Mouse (Mus musculus) lung, embryonic 14.5 days (tissue): ENCODE results near the gene Flnb. TPM values are rescaled to one million over a fixed set of nuclear protein-coding genes. Genes with fewer than 3 reads are reported as not detected.
A peak's percentile ranks its signal among the peaks of the same experiment; 100 is the strongest.

Experiments
- ATAC-seq: fragments of 200-750 bp; cut with Nextera tagmentation; 2 replicates; pipeline ENCODE4 v1.8.0; 2017; ENCODE audit warnings: mild to moderate bottlenecking, moderate TSS enrichment, moderate library complexity; ENCODE audit not compliant: insufficient read depth
- DNase-seq: peaks from one replicate; pipeline ENCODE4 v3.0.0-alpha.2; 2015
- H3K27ac ChIP-seq: fragments of 300-500 bp; sonication (generic); 2 replicates; pipeline ENCODE4 v1.5.1; 2014; ENCODE audit warnings: low read depth, mild to moderate bottlenecking, moderate library complexity
- H3K27me3 ChIP-seq: fragments of 300-500 bp; sonication (generic); 2 replicates; pipeline ENCODE4 v1.6.1; 2014; ENCODE audit warnings: low read length, control low read depth; ENCODE audit not compliant: insufficient read depth
- H3K36me3 ChIP-seq: fragments of 300-500 bp; sonication (generic); 2 replicates; pipeline ENCODE4 v1.6.1; 2014; ENCODE audit warnings: control low read depth; ENCODE audit not compliant: insufficient read depth
- H3K4me1 ChIP-seq: fragments of 300-500 bp; sonication (generic); 2 replicates; pipeline ENCODE4 v1.6.1; 2014; ENCODE audit warnings: antibody characterized with exemption, control low read depth; ENCODE audit not compliant: insufficient read depth
- H3K4me2 ChIP-seq: fragments of 300-500 bp; sonication (generic); 2 replicates; pipeline ENCODE4 v1.6.1; 2014; ENCODE audit warnings: mild to moderate bottlenecking
- H3K4me3 ChIP-seq: fragments of 300-500 bp; sonication (generic); 2 replicates; pipeline ENCODE4 v1.5.1; 2014; ENCODE audit warnings: low read depth, low read length
- H3K9ac ChIP-seq: fragments of 300-500 bp; sonication (generic); 2 replicates; pipeline ENCODE4 v1.6.1; 2014
- H3K9me3 ChIP-seq: fragments of 300-500 bp; sonication (generic); 2 replicates; pipeline ENCODE4 v1.6.1; 2016; ENCODE audit warnings: low read depth, low read length, control low read depth
- CTCF ChIP-seq: IDR thresholded peaks from 2 replicates; pipeline ENCODE4 v1.5.1; 2016; ENCODE audit warnings: antibody characterized with exemption, low read depth
- WGBS: fragments of 180-500 bp; shearing (Covaris S2); extraction: QIAGEN DNeasy Blood & Tissue Kit; methylation state at CpG from one replicate; pipeline ENCODE4 v1.1.7; 2014; 5-methylcytosine and 5-hydroxymethylcytosine counted together
- polyA plus RNA-seq: library from polyadenylated mRNA; unstranded; fragments of >200 nt; fragmentation: Nextera tagmentation; extraction: Ambion mirVana; gene quantifications from 2 replicates; pipeline ENCODE4 v1.2.1, GENCODE M21; 2014

The Flnb gene
- polyA plus RNA-seq, 1 experiment from 2014 or later: 22.5 TPM

DNA sequence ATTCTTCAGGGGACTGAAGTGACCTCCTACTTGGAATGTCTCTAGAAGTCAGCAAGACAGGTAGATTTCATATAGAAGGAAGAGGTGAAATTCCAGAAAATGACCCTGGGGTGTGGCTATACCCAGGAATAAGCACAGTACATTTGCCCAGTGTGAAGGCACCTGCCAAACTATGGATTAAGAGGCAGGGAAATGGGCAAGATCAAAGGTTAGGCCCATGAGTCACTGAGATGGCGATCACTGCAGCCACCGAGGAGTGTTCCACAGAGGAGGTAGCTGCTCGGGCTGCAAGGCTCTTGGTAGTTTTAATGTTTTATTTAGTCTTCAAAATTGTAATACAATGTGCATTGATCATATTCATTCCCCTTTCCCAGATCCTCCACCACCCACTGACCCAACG lies 21.8 kb upstream of the Flnb start:
- Histone ChIP-seq H3K9ac (no peak overlapping the region), H3K4me2 (no peak overlapping the region), H3K4me1 (no peaks in the 10 kb centered on the region), H3K36me3 (no peaks in the 10 kb centered on the region), H3K9me3 (peaks cover 4% of the 10 kb centered on the region; the same call in 1 of the 2 replicates), H3K4me3 (no peak overlapping the region), H3K27me3 (no peaks in the 10 kb centered on the region), H3K27ac (no peak overlapping the region)
- ATAC-seq (no peak), DNase-seq (no peak)
- 81% methylated on average over 4 of the region's 4 CpGs for WGBS
- TF ChIP-seq CTCF: no peak

DNA sequence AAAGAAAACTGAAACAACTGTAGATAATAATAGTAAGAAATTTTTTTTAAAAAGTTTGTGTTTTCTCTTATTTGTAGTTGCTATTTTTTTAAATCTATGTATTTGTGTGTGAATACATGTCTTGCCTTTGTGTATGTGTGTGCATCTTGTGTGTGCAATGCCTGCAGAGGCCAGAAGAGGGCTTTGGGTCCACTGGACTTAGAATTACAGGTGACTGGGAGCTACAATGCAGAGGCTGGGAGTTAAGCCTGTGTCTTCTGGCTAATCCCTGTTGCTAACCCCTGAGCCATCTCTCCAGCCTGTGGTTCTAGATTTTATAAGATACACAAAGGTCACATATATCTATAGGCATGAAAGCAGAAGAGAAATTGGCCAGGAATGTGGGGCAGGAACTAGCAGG lies 17.1 kb upstream of the Flnb start:
- no peaks in the 10 kb centered on the region for H3K27me3 ChIP-seq
- H3K4me2 ChIP-seq: no peak overlapping the region
- no peak for ATAC-seq
- peaks cover 5% of the 10 kb centered on the region; the same call in 1 of the 2 replicates for H3K9me3 ChIP-seq
- no peaks in the 10 kb centered on the region for H3K4me1 ChIP-seq
- TF ChIP-seq CTCF: no peak
- no peak for DNase-seq
- no peak overlapping the region for H3K4me3 ChIP-seq
- H3K36me3 ChIP-seq: no peaks in the 10 kb centered on the region
- H3K27ac ChIP-seq: no peak overlapping the region
- no peak overlapping the region for H3K9ac ChIP-seq

DNA sequence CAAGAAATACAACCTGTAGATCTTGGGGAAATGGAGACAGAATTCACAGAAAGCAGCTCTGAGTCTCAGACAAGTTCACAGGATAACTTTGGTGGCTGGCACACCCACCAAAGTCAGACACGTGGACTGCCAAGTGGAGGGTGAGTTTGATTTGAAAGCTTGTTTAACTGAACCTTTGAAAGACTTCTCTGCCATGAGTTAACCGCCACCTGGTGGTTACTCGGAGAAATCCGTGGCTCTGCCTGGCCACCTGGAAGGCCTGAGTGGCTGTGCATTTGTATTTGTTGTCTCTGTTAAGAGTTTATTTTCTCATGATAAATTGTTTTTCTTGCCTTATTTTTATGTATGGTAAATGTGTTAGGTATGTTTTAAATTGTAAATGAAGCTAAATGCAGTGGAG lies 15.9 kb upstream of the Flnb start:
- ATAC-seq: no peak
- Histone ChIP-seq H3K27ac (no peak overlapping the region), H3K4me2 (no peak overlapping the region), H3K4me1 (no peaks in the 10 kb centered on the region), H3K36me3 (no peaks in the 10 kb centered on the region), H3K9ac (no peak overlapping the region), H3K9me3 (peaks cover 5% of the 10 kb centered on the region; the same call in 1 of the 2 replicates), H3K27me3 (no peaks in the 10 kb centered on the region), H3K4me3 (no peak overlapping the region)
- peak; percentile 63 for TF ChIP-seq CTCF
- WGBS: 4% methylated on average over 4 of the region's 4 CpGs
- peak; percentile 65 for DNase-seq

DNA sequence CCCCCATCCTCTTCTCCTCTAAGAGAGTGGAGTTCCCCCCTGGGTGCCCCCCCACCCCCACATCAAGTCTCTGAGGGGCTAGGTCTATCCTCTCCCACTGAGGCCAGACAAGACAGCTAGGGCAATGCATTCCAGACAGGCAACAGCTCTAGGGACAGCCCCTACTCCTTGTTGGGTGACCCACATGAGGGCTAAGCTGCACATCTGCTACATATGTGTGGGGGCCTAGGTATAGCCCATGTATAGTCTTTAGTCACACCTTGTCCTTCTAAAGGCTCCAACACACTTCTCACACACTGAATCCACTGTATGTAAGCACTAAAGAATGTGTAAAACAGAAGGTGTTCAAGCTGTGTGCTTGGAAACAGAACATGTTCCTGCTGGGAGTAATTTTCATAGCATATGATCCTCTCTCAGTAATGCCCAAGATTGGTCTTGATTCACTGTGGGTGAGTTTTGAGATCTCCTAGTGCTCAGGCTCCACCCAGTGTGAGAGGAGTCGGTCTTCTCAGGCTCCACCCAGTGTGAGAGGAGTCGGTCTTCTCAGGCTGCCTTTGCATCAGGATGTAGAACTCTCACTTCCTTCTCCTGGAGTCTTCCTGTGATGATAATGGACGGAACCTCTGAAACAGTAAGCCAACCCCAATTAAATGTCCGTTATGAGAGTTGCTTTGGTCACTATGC lies 13.7 kb upstream of the Flnb start:
- Histone ChIP-seq H3K36me3 (no peaks in the 10 kb centered on the region), H3K27ac (no peak overlapping the region), H3K9me3 (peaks cover 5% of the 10 kb centered on the region; the same call in 1 of the 2 replicates), H3K4me1 (no peaks in the 10 kb centered on the region), H3K4me3 (no peak overlapping the region), H3K27me3 (no peaks in the 10 kb centered on the region), H3K9ac (no peak overlapping the region), H3K4me2 (no peak overlapping the region)
- TF ChIP-seq CTCF: no peak
- ATAC-seq: peak; percentile 47; the same call in 1 of the 2 replicates
- 47% methylated on average over 4 of the region's 4 CpGs for WGBS
- DNase-seq: no peak

DNA sequence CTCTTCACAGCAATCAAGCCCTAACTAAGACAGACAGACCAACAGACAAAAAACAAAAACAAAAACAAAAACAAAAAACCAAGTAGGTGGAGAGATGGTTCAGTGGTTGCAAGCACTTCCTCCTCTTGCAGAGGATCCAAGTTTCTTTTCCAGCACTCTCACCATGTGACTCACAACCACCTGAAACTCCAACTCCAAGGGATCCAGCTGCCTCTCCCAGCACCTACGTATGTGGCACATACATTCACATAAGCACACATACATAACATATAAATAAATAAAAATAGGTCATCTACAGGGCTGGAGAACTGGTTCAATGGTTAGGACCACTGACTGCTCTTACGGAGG lies 13.2 kb upstream of the Flnb start:
- Histone ChIP-seq H3K9ac (no peak overlapping the region), H3K4me2 (no peak overlapping the region), H3K36me3 (no peaks in the 10 kb centered on the region), H3K4me3 (no peak overlapping the region), H3K27ac (no peak overlapping the region), H3K4me1 (no peaks in the 10 kb centered on the region), H3K9me3 (peaks cover 5% of the 10 kb centered on the region; the same call in 1 of the 2 replicates), H3K27me3 (no peaks in the 10 kb centered on the region)
- ATAC-seq (no peak), DNase-seq (no peak)
- TF ChIP-seq CTCF: no peak
- WGBS: 71% methylated on average over 2 of the region's 2 CpGs

DNA sequence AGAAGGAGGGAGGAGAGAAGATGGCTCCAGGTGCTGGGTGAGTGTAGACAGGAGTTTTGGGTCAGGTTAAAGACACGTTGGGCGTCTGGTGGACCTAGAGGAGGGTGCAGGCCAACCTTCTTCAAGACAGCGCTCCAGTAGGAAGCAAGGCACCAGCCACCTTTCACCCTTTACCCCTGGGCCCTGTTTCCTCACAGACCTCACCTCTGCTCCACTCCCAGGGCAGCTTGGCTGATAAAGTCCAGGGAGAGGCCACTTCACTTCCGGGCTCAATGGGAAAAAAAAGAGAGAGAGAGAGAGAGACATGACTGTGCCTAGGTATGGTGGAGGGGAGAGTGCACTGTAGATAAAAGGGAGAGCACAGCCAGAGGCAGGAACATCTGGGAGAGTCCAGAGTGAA lies 10.0 kb upstream of the Flnb start:
- 59% methylated on average over 4 of the region's 4 CpGs for WGBS
- no peaks in the 10 kb centered on the region for H3K9me3 ChIP-seq
- DNase-seq: no peak
- no peak for TF ChIP-seq CTCF
- no peaks in the 10 kb centered on the region for H3K4me1 ChIP-seq
- no peak overlapping the region for H3K27ac ChIP-seq
- no peaks in the 10 kb centered on the region for H3K27me3 ChIP-seq
- no peak for ATAC-seq
- H3K4me2 ChIP-seq: no peak overlapping the region
- H3K4me3 ChIP-seq: no peak overlapping the region
- no peaks in the 10 kb centered on the region for H3K36me3 ChIP-seq
- no peak overlapping the region for H3K9ac ChIP-seq

DNA sequence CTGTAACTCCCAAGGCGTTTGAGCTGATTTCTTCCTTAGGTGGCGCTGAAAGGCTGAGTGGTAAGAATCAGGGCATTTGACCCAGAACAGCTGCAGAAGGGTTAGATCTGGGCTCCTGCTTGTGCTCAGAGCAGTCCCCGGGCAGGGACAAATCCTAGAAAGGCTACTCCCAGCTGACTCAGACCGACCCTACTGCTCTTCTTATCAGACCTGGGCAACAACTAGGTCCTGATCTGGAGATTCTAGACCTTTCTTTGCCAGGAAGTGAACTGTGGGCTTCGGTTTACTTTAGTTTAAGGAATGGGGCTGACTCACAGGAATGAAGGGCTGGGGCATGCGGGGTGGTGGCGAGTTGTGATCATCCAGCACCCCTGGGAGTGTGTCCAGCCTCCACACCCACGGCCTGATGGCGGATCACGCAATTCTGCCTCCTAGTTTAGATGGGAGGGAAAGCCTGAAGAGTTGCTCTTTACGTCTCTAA lies 9.2 kb upstream of the Flnb start:
- WGBS: 59% methylated on average over 11 of the region's 11 CpGs
- DNase-seq (no peak), ATAC-seq (no peak)

More for the DNA sequence above, 9.2 kb upstream of the Flnb start:
- no peak overlapping the region; the same call in 1 of the 2 replicates for H3K27ac ChIP-seq
- no peak overlapping the region for H3K9ac ChIP-seq
- H3K4me3 ChIP-seq: no peak overlapping the region
- no peaks in the 10 kb centered on the region for H3K36me3 ChIP-seq
- no peaks in the 10 kb centered on the region for H3K4me1 ChIP-seq
- no peaks in the 10 kb centered on the region for H3K27me3 ChIP-seq
- no peak overlapping the region for H3K4me2 ChIP-seq
- no peak for TF ChIP-seq CTCF
- H3K9me3 ChIP-seq: no peaks in the 10 kb centered on the region
